Mouse (Mus musculus) lung, adult 2 months (tissue): ENCODE data around the gene Plekhf1.

Source experiments
- CTCF ChIP-seq: fragments of 200-500 bp; IDR thresholded peaks from 2 replicates; pipeline ENCODE4 v1.5.1; 2011; ENCODE audit warnings: mild to moderate bottlenecking, low read length, control low read depth; ENCODE audit not compliant: insufficient read depth
- POLR2A ChIP-seq: fragments of 200-500 bp; IDR thresholded peaks from 2 replicates; pipeline ENCODE4 v1.6.1; 2011; ENCODE audit warnings: low read depth, mild to moderate bottlenecking, control low read depth, low read length, borderline replicate concordance; ENCODE audit errors: extremely low read depth

GRCm38 (mm10) chr7:38218631-38219367, 9.0 kb downstream of the Plekhf1 start:
- TF ChIP-seq CTCF (no peak), POLR2A (no peak)
